Mouse (Mus musculus) megakaryocyte-erythroid progenitor cell, adult 5-6 weeks (primary cell): ENCODE results near the gene Ppargc1a. TPM values are rescaled to one million over a fixed set of nuclear protein-coding genes. Genes with fewer than 3 reads are reported as not detected.

Source experiments
- ATAC-seq: replicated peaks from 2 replicates; pipeline ENCODE4 v1.8.0; 2016; ENCODE audit warnings: mild to moderate bottlenecking, inconsistent platforms; ENCODE audit not compliant: severe bottlenecking, poor library complexity, low FRiP score, low TSS enrichment
- total RNA-seq, 2 experiments: library from RNA; stranded (forward) in 1 of 2; stranded (reverse) in 1 of 2; fragments of 200-1000, 215-1000 nt in 1 of 2; fragments of >200 nt in 1 of 2; fragmentation: Nextera tagmentation in 1 of 2; gene quantifications; 2 replicates each; pipeline ENCODE4 v1.2.3; 2014 to 2017

The Ppargc1a gene
- total RNA-seq (2014; fragmentation: Nextera tagmentation): not detected in 2 replicates
- total RNA-seq (2017): not detected in 2 replicates

GRCm38 (mm10) chr5:51567659-51568058 is at the start of gene Ppargc1a:
Gene Ppargc1a (minus strand): TSS chr5:51567726.
- ATAC-seq: no peak

DNA sequence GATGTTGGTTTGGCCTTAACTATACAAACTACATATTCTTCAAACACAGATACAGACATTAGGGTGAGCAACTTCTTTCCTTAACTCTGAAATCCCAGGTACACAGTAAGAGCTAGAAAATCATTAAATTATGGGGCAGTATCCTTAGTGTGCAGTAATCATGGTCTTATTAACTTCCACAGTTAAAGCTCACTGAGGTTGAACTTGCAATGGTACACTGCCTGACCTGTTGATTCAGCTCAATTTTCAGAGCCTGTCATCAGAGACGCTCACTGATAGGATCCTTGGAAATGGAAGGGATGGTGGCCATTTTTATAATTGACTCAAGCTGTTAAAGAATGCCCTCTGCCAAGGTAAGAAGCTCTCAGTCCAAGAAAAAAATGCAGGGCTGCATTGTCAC is 49.4 kb upstream of the Ppargc1a start:
- no peak for ATAC-seq

GRCm38 (mm10) chr5:51612049-51612448 is 44.5 kb upstream of the Ppargc1a start:
- ATAC-seq: no peak

GRCm38 (mm10) chr5:51607686-51608480 is 40.4 kb upstream of the Ppargc1a start:
- ATAC-seq: no peak

DNA sequence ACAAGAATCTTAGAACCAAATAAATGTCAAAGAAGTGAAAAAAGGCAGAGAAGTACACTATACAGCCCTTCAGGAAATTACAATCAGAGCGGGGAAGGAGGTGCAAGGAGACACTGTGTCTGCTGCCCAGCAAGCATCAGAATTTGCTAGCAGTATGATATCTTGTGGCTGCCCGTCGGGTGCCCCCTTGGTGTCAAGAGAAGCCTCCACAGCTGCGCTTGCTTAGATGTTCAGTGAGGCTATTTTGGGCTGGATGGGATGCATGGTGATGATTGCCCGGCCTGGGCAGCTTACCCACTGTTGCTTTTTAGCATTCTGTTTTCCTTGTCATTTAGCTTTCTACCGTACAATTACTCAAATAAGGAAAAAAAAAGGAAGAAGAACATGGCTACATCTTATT is 32.0 kb upstream of the Ppargc1a start:
- ATAC-seq: no peak

DNA sequence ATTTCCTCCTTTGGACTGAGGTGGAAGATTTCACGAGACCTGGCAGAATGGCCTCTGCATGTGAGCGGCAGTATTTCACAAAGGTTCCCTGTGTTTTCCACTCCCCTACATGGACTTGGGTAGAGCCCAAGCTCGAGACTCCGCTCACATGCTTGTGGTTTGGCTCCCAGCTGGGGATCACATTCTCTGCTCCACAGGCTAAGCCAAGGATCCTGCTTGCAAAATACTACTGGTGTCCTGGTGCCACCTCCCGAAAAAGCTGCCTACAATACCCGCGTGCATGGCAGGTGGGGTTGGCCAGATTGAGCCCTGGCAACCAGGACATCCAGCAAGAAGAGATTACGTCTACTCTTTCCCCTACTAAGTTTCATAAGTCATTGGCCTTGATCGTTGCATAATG is 28.1 kb upstream of the Ppargc1a start:
- ATAC-seq: no peak

- ATAC-seq: no peak
Observed at GRCm38 (mm10) chr5:51592206-51592605, 24.7 kb upstream of the Ppargc1a start.

GRCm38 (mm10) chr5:51591537-51592154 is 24.1 kb upstream of the Ppargc1a start:
- ATAC-seq: no peak

DNA sequence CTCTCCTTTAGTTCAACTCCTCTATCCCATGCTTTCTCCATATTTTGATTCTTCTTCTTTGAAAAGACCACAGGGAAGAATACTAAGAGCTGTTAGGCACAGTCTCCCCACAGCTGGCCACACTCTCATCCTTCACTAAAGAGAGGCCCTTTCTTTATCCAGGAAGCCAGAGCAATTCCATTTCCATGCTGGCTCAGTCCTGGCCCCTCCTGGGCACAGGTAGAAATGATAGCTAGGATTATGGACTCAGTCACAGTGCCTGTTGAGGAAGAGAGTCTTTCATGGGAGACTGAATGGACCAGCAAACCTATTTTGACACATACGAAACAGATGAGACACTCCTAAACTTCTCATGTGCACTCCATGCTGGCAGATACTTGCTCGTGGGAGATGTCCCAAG is 18.7 kb upstream of the Ppargc1a start:
- no peak for ATAC-seq

- ATAC-seq: peak; percentile 61
Observed at GRCm38 (mm10) chr5:51584987-51585386, 17.5 kb upstream of the Ppargc1a start.

DNA sequence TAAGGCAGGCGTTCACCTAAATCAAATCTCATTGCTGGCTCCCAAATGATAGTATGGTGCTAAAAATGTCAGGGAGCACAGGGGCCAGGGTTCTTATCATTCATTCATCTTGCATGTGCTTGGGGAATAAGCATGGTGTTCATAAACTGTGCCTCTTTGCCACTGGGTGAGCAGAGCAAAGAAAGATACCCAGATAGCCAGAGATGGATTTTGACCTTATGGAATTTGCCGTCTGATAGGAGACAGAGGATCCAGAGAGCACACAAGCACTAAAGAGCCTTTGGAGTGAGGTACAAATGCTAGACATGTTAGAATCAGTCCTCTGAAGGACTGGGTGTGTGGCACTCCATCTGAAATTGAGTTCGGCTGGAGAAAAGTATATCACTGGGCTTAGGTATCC is 16.7 kb upstream of the Ppargc1a start:
- no peak for ATAC-seq

DNA sequence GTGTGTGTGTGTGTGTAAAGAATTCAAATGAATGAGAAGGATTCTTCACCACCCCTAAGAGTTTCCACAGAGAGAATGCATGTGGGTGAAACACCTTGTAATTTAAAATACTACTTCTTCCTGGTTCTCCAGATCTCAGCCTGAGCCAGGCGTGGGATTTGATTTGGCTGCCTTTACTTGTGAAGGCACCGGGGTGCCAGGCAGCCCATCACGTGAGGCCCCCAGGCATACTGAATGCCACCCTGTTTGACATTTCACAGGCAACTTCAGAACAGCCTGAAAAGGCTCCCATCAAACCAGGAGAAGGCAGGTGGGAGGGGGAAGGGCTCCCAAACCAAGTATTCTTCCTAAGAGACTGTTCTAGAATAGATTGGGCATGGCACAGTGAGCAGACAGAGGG is 16.1 kb upstream of the Ppargc1a start:
- no peak for ATAC-seq

DNA sequence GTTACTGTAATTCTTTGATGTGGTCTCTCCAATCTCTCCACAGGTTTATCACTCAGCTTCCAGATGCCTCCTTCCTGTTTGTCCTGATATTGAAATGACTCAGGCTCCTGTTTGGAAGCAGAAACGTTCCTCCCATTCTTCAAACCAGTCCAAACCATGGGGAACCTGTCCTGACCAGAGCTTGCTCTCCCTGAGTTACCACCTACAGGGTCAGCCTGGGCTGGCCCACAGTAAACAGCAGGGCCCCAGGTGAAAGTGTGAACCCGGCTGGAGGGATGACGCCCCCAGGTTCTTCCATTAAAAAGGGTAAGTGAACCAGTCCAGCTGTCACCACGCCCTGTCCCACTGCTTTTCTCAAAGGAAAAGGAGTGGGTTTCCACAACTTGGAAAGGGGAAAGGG is 15.5 kb upstream of the Ppargc1a start:
- ATAC-seq: no peak

DNA sequence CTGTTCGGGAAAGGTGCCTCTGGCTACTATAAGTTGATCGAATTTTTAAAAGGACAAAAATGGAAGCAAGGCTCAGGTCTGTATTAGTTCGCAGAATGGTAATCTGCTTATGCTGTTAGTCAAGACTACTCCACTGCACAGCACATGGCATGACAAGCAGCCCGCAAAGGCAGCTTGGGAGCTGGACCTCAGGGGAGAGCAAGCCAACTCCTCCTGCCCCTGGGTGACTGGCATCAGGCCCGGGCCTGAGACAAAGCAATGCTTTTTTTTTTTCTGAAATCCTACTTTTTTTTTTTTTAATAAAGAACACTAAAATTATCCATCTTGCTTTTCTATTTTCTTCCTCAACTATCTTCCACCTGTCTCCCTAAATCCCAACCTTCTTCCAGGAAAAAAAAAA is 15.1 kb upstream of the Ppargc1a start:
- no peak for ATAC-seq

- ATAC-seq: no peak
Observed at GRCm38 (mm10) chr5:51577594-51577993, 10.1 kb upstream of the Ppargc1a start.

GRCm38 (mm10) chr5:51573770-51574169 is 6.2 kb upstream of the Ppargc1a start:
- ATAC-seq: no peak

GRCm38 (mm10) chr5:51568198-51568690 is 718 bp upstream of the Ppargc1a start:
- ATAC-seq: no peak

DNA sequence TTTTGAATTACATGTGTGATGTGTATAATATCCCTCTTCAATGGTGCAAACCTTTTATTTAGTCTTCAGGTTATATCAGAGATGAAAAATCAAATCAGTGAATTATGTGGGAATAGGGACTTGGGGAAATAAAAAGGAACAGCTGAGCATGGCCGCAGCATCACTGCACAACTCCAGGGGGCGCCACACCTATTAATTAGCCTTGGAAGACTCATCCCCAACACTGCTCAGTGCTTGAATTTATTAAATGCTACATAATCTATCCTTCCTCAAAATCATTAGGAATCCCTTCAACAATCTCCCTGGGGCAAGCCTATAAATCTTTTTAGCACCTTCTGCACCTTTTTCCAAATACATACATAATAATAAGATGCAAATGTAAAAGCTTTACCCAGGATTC is 1.9 kb downstream of the Ppargc1a start:
- no peak for ATAC-seq

DNA sequence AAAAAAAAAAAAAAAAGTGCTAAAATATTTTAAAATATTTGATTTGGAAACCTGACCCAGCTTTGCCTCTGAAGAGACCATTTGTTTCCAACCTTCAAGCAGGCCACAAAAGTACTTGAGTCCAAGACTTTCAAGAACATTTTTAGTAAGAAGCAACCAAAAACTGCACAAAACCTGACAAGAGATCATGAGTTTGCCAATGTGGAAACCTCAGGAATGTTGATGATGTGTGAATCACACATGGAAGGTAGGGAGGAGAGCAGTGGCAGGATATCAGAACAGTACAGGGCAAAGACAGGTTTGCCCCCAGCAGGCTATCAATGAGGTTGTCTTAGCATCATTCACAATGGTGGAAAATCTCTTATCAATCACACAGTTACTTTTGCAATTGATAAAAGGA is 2.5 kb downstream of the Ppargc1a start:
- no peak for ATAC-seq

- no peak for ATAC-seq
Observed at GRCm38 (mm10) chr5:51563574-51563973, 4.0 kb downstream of the Ppargc1a start.
